Mouse (Mus musculus) layer of hippocampus, adult 9-11 months (tissue): Measurements from ENCODE around the gene Ccdc175.

Source experiments
- DNase-seq: peaks from one replicate; pipeline ENCODE4 v3.0.0; 2022

The Ccdc175 gene

DNA sequence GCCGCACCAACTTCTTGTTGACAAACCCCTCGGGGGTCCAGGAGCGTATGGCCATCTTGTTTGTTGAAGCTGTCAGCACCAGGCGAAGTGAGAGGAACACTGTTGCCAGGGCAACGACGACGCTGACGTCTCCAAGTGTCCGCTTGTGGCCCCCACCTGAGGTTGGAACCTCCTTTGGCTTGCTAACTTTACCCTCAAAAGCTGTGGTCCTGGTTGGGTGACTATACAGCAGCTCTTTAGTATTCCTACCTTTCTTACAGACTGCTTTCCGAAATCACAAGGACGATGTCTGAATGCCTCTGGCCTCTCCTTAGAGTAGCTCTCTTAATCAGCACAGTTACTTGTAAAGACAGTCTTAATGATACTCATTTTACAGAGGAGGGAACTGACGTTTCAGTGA, at the start of gene Ccdc175:
Gene Ccdc175 (minus strand): TSS at position 101 of the 400 bp plus-strand sequence.
- DNase-seq, result no peak

- DNase-seq, result no peak
These were observed 49.3 kb upstream of the Ccdc175 start for GRCm38 (mm10) chr12:72234151-72234550.

- no peak for DNase-seq
These were observed 48.3 kb upstream of the Ccdc175 start for GRCm38 (mm10) chr12:72232826-72233790.

DNA sequence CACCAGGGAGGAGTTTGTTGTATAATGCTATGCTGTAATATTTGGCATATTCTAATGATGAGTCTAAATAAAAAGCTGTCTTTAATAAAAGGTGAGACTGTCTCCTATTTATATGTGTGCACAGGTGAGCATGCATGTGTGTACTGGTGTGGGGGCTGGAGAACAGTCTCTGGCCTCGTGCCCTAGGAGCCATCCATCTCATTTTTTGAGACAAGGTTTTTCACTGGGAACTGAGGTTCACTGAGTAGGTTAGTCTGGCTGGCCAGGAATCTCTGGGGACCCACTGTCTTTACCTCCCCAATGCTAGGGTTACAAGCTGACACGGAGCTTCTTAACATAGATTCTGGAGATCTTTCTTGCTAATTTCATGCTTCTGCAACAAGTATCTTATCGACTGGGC, 47.3 kb upstream of the Ccdc175 start:
- no peak for DNase-seq

- DNase-seq, result no peak
These were observed 44.8 kb upstream of the Ccdc175 start for GRCm38 (mm10) chr12:72229451-72230196.

- DNase-seq, result no peak
These were observed 42.9 kb upstream of the Ccdc175 start for GRCm38 (mm10) chr12:72227731-72228130.

GRCm38 (mm10) chr12:72225371-72225770, 40.5 kb upstream of the Ccdc175 start:
- DNase-seq, result no peak

DNA sequence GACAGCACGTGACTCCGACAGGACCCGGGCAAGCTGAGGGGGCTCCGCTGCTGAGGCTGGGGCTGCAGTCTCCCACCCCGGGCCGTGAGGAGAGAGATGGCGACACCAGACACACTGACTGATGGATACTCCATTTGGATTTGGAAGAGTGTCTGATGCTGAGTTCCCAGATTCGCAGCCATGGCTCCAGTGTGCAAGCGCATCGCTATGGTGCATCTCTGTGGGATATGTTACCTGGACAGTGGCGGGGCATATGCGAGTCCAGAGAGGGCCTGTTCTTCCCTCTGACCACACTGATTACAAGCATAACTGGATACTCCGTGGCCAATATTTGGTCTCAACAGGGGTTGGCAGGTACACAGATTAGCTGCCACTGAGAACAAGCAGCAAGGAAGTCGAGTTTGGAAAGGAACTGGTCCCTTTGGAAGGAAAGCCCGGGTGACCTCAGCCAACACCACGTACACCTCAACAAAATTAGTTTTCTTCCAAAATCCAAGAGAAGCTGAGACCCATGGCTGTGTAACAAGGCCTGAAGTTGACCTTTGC, 38.8 kb upstream of the Ccdc175 start:
- no peak for DNase-seq

DNA sequence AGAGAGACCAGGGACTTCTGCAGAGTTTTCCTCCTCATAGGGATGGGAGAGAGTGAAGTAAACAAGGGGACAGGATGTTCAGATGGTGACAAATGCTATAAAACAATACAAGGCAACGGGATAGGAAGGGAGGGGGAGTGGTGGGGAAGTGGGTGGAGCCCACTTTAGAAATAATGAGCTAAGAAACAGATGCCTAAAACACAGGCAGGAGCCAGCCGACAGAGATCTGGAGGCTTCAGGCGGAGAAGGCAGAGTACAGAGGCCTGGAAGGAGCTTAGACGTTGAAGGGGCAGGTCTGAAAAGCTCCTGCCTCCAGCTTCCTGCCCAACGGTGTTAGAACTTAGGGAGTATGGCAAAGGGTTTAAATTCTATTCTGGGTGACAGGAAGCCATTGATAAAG, 28.7 kb upstream of the Ccdc175 start:
- DNase-seq, result peak; percentile 31

- DNase-seq, result no peak
These were observed 16.0 kb upstream of the Ccdc175 start for GRCm38 (mm10) chr12:72200828-72201227.

DNA sequence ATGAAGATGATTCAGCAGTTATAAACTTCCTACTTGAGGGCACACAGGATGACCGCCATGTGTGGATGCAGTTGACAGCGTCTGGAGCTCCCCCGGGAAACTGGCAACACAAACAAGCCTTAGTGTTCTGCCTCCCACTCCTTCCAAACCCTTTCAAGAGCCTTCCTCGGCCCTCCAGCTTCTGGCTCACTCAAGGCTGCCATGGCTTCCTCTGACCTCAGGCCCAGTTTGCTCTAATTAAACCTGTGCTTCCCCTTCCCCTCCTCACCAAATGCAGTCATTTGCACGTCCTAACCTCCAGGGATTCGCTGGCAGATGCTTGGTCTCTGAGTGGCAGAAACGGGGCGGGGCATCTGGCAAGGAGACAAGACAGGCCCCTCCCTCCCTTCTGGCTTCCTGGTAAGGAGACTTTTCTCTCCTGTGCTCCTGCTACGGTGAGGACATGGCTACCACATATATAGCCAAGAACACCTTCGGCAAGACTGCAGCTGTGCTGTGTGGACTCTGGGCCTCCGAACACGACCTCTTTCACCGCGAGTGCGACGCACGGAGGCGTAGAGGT, 13.2 kb upstream of the Ccdc175 start:
- DNase-seq, result no peak

- no peak for DNase-seq
These were observed 12.6 kb upstream of the Ccdc175 start for GRCm38 (mm10) chr12:72197434-72197833.

DNA sequence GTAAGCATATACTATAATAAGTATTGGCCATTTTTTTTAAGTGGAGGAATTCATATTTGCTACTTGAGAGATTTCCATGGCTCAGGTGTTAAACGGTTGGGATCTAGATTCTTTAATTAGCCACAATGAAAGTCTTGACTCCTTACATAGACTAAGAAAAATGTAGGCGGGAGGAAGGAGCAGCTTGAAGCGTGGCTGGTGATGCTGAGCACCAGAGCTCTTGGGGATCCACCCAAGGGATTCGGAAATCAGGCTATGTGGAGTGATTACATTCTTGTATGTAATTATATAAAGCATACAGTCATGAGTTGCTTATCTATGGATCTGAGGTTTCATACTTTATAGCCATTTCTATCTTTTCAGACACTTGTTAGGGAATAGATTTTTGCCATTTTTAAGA, 5.3 kb downstream of the Ccdc175 start:
- no peak for DNase-seq

DNA sequence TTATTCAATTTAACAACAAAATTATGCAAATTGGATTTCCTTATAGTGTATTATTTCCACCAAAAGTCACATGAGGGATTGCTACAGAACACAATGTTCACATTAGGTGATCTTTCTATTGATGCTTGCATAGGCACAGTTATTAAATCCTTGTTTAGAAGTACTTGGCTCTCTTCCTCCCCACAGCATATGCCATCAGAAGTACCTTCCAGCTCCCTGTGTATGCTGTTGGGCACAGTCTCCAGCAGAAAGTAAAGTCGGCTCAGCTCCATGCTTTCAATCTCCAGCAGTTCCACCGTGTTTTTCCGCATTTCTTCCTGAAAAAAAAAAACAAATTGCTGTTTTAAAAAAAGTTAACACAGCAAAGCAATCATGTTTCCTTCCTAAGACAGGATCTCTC, 6.5 kb downstream of the Ccdc175 start:
- no peak for DNase-seq

DNA sequence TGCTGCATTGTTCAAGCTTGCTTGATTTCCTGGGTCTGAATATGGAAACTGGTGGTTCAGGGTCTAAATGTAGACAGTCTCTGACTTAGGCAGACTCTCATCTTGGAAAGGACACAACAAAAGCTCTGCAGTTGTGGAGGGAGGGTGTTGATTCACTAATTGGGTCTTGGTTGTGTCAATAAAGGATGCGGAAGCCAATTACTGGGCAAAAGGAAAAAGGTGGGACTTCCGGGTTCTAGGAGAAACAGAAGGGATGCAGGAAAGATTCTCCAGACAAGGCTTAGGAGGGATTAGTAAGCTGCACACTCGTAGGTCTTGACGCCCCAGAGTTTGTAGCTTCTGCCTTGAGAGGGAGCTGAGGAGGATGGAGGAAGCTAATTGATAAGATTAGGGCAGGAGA, 26.4 kb downstream of the Ccdc175 start:
- DNase-seq, result peak; percentile 53

- DNase-seq, result peak; percentile 48
These were observed 34.0 kb downstream of the Ccdc175 start for GRCm38 (mm10) chr12:72150786-72151185.

DNA sequence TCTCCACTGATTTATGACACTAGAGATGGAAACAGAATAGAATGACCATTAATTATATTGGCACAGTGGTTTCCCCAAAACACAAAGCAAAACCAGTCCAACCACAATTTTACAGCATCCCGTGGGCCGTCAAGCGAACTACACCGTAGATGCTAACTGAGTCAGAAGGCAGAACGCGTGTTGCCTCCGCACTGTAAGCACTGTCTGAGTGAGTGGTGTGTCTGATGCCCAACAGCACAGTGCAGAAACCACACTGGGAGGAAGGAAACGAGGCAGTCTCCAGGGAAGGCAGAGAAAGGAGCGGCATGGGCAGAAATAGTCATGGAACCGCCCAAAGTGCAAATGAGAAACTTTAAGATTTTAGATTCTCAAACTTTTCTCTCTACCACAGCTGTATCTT, 55.6 kb downstream of the Ccdc175 start:
- DNase-seq, result no peak

DNA sequence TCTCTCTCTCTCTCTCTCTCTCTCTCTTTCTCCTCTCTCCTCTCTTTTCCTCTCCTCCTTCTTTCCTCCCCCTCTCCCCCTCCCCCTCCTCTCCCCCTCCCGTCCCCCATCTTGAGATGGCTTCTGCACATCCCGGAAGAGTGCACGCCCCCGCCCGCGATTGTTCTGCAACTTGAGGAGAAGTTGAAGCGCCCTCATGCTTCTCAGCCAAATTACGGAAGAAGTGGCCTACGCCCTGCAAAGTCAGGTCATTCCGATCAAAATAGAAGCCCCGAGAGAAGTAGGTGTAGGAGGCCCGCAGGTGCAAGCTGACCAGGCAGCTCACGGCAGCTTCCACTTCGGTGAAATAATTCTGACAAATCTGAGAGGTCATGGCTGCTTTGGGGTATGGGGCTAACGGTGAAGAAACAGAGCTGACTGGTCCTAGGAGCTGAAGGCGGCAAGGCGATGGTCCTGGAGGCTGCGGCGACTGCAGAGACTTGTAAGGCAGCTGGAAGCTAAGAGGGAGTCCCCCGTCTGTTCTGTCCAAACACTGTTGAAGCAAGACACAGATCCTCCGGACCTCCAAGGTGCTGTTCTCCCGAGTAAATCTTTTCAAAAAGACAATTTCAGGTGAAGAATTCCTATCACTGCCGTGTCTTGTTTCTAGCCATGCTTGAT, 69.0 kb downstream of the Ccdc175 start:
- DNase-seq, result no peak

DNA sequence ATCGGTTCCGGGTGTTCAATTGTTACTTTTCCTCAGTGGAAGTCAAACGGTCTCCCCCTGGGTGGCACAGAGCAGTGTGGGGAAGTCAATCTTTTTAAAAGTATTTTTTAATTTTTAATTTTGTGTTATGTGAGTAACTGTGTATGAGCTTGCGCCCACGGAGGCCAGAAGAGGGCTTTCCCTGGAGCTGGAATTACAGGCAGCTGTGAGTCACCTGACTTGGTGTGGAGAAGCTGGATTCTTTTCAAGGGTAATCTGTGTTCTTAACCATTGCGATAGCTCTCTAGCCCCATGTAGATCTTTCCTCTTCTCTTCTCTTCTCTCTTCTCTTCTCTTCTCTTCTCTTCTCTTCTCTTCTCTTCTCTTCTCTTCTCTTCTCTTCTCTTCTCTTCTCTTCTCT, 69.7 kb downstream of the Ccdc175 start:
- DNase-seq, result no peak

DNA sequence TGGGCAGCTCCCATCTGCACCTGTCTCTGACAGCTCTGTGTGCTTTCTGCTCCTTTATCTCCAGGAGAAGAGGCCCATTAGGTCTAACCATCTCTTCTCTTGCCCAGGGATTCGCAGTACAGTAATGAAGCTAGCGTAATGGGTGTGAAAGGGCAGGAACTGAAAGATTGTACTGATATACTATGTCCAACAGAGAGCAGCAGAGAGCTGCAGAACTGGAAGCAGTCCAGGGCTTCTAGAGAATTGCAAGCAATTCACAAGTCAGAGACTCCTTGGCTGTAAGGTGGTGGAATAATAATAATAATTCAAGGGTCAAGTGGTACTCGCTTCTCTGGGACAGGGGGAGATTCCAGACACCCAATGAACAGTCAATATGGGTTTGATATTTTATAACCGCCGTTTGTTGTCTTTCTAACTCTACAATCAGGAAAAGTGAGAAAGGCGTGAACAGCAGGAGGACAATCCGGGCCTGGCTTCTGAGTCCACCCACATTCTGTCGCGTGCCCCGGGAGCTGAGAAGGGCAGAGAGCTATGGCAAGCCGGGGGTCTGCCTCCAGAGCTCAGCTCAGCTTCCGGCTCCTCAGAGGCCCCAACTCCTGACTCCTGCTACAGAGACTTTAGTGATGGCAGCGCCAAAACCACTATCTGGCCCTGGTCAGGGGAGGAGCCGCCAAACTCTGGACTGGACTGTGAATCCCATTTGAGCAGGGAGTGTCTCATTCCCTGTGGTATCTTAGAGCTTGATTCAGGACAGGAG, 80.1 kb downstream of the Ccdc175 start:
- peak; percentile 48 for DNase-seq

- no peak for DNase-seq
These were observed 80.8 kb downstream of the Ccdc175 start for GRCm38 (mm10) chr12:72104027-72104426.

GRCm38 (mm10) chr12:72102776-72103175, 82.1 kb downstream of the Ccdc175 start:
- no peak for DNase-seq
